Mouse (Mus musculus) heart, adult 2 months (tissue): ENCODE data around the gene Slc10a2.
"Not testable (repeated sequence)": the region's sequence is repeated elsewhere in the genome, so short reads cannot be mapped to it uniquely, and the experiment has no call there.

Source experiments
- EP300 ChIP-seq: fragments of 200-500 bp; IDR thresholded peaks from 2 replicates; pipeline ENCODE4 v1.6.1; 2011; ENCODE audit warnings: low read depth, low read length, control low read depth; ENCODE audit not compliant: insufficient read depth
- POLR2A ChIP-seq: fragments of 200-500 bp; IDR thresholded peaks from 2 replicates; pipeline ENCODE4 v1.6.1; 2011; ENCODE audit warnings: mild to moderate bottlenecking, low read depth, low read length, control low read depth; ENCODE audit not compliant: insufficient read depth

- TF ChIP-seq POLR2A, EP300: not testable (repeated sequence)
These were observed 60.7 kb downstream of the Slc10a2 start for GRCm38 (mm10) chr8:5044361-5044900.
